Mouse (Mus musculus) MEL (cell line): ENCODE results near the gene Masp1.

Experiments used
- CTCF ChIP-seq, 3 experiments: IDR thresholded peaks in 2 of 3; conservative IDR thresholded peaks in 1 of 3; 2 replicates each; pipeline ENCODE4 v1.5.1; 2011 to 2012; ENCODE audit warnings: low read length in 3 of 3, low read depth in 2 of 3, mild to moderate bottlenecking in 2 of 3, improper control_type of control experiment in 1 of 3, inconsistent platforms in 1 of 3, mixed read lengths in 1 of 3, moderate library complexity in 1 of 3; ENCODE audit not compliant: control insufficient read depth in 1 of 3, insufficient read depth in 1 of 3, poor library complexity in 1 of 3, severe bottlenecking in 1 of 3
- ELF1 ChIP-seq: IDR thresholded peaks from 2 replicates; pipeline ENCODE4 v1.6.1; 2014; ENCODE audit warnings: low read depth, mild to moderate bottlenecking, inconsistent platforms, low read length, improper control_type of control experiment, moderate library complexity
- EP300 ChIP-seq, 2 experiments: IDR thresholded peaks; 2 replicates each; pipeline ENCODE4 v1.6.1; 2011; ENCODE audit warnings: improper control_type of control experiment in 2 of 2, low read length in 2 of 2, low read depth in 1 of 2, mild to moderate bottlenecking in 1 of 2
- GATA1 ChIP-seq: IDR thresholded peaks from 2 replicates; pipeline ENCODE4 v1.6.1; 2011; ENCODE audit warnings: low read depth, low read length, improper control_type of control experiment
- HCFC1 ChIP-seq: IDR thresholded peaks from 2 replicates; pipeline ENCODE4 v1.6.1; 2012; ENCODE audit warnings: low read depth, mild to moderate bottlenecking, inconsistent platforms, low read length, improper control_type of control experiment, moderate library complexity
- MAFK ChIP-seq: IDR thresholded peaks from 2 replicates; pipeline ENCODE4 v1.6.1; 2011; ENCODE audit warnings: low read depth, mild to moderate bottlenecking, low read length, improper control_type of control experiment, borderline replicate concordance
- MAX ChIP-seq: IDR thresholded peaks from 2 replicates; pipeline ENCODE4 v1.6.1; 2011; ENCODE audit warnings: low read length, improper control_type of control experiment
- NELFE ChIP-seq: IDR thresholded peaks from 2 replicates; pipeline ENCODE4 v1.6.1; 2011; ENCODE audit warnings: low read depth, low read length, improper control_type of control experiment
- POLR2A ChIP-seq, 2 experiments: IDR thresholded peaks; 2 replicates each; pipeline ENCODE4 v1.6.1; 2011 to 2012; ENCODE audit warnings: low read length in 2 of 2, mild to moderate bottlenecking in 2 of 2, control low read depth in 1 of 2, improper control_type of control experiment in 1 of 2, low read depth in 1 of 2, moderate library complexity in 1 of 2; ENCODE audit not compliant: control insufficient read depth in 1 of 2, insufficient read depth in 1 of 2, poor library complexity in 1 of 2
- POLR2AphosphoS2 ChIP-seq: IDR thresholded peaks from 2 replicates; pipeline ENCODE4 v1.6.1; 2011; ENCODE audit warnings: low read length, improper control_type of control experiment
- RAD21 ChIP-seq: IDR thresholded peaks from 2 replicates; pipeline ENCODE4 v1.6.1; 2011; ENCODE audit warnings: mild to moderate bottlenecking, low read depth, low read length, improper control_type of control experiment
- USF1 ChIP-seq: IDR thresholded peaks from 2 replicates; pipeline ENCODE4 v1.6.1; 2014; ENCODE audit warnings: low read depth, mild to moderate bottlenecking, inconsistent platforms, low read length, improper control_type of control experiment, moderate library complexity
- ZC3H11A ChIP-seq: IDR thresholded peaks from 2 replicates; pipeline ENCODE4 v1.6.1; 2012; ENCODE audit warnings: low read depth, mild to moderate bottlenecking, inconsistent platforms, low read length, improper control_type of control experiment

DNA sequence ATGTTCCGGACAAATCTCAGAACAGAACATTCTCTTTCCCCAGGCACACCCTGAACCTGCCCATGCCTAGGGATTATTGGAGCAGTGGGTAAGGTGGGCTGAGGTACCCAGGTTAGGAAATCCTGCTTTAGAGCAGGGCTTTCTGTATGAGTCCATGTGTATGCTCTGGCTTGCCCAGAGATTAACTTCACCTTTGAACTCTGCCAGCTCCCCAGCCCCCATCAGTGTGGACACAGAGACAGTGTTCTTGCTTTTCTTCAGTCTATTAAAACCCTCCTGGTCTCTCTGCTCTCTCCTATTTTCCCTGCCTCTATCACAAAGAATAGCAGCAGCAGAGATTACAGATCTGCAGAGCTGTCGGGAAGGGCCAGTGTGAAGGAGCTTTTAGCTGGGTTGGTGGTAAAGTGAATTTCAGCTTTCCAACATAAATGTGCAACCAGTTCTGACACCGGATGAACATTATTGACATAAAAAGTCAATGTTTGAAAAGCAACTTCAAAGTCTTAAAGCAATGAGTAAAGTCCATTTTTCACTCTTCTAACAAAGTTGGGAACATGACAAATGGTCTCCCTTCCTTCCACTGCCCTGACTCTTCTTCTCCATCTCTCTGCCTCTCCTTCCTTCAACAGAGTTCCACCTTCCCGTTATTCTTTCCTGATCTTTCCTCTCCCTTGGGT lies 56.8 kb downstream of the Masp1 start:
- no peak for TF ChIP-seq NELFE
- TF ChIP-seq ZC3H11A, result no peak
- no peak for TF ChIP-seq CTCF (IDR thresholded peaks at IDR 0.05 in 2 of 3, conservative IDR thresholded peaks at IDR 0.05 in 1 of 3; ENCODE audit: control insufficient read depth in 1 of 3, insufficient read depth in 1 of 3, low read depth in 2 of 3, low read length in 3 of 3, poor library complexity in 1 of 3, severe bottlenecking in 1 of 3)
- TF ChIP-seq ELF1, result no peak
- no peak for TF ChIP-seq MAX
- no peak for TF ChIP-seq USF1
- no peak for TF ChIP-seq POLR2A (IDR thresholded peaks at IDR 0.05; ENCODE audit: control insufficient read depth in 1 of 2, insufficient read depth in 1 of 2, low read depth in 1 of 2, low read length in 2 of 2, poor library complexity in 1 of 2)
- TF ChIP-seq RAD21, result no peak
- no peak for TF ChIP-seq EP300 (IDR thresholded peaks at IDR 0.05; ENCODE audit: low read depth in 1 of 2, low read length in 2 of 2)
- TF ChIP-seq GATA1, result no peak
- TF ChIP-seq MAFK, result no peak
- TF ChIP-seq POLR2AphosphoS2, result no peak
- no peak for TF ChIP-seq HCFC1
